ENCODE assay signal across 9 mouse cellular contexts in the genomic region with DNA sequence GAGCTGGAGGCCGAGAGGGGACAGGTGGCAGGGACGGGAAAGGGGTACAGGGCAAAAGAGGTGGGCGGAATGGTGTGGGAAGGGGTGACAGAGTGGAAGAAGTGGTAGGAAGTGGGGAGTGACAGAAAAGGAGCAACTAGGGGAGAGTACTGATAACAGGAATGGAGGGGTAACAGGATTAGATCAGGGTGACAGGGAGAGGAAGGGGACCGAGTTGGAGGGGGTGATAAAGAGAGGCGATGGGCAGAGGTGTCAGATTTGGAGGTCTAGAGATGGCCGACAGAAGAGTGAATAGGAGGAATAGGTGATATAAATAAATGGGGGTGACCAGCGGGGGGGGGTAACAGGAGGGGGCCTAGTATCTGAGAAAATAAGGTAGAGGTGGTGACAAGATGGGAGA. TPM values are rescaled to one million over a fixed set of nuclear protein-coding genes. Genes with fewer than 3 reads are reported as not detected.
A peak's percentile ranks its signal among the peaks of the same experiment; 100 is the strongest.
DNase-seq lines count a peak whose midpoint lies in the region; ATAC-seq and TF ChIP-seq lines count a peak whose summit lies in the region.
"Had no signal": no experiment of that assay in that cellular context is flagged by ENCODE, and none has a peak within 500 bp of the region (broad histone marks: within the 10 kb centered on the region; RNA-seq: fewer than 3 reads in every experiment).

No protein-coding gene starts in this region.

- H3K36me3 ChIP-seq in embryonic facial prominence, embryonic 10.5 days (replicated peaks) = peaks cover 28% of the 10 kb centered on the region
- peaks cover 22% of the 10 kb centered on the region; the same call in 1 of the 2 replicates for H3K36me3 ChIP-seq in hindbrain, embryonic 16.5 days (ENCODE audit: control insufficient read depth, insufficient read depth, low read length)
- peaks cover 26% of the 10 kb centered on the region for H3K36me3 ChIP-seq in midbrain, embryonic 16.5 days (ENCODE audit: control insufficient read depth, insufficient read depth, low read length)

- no peak for TF ChIP-seq CTCF in layer of hippocampus, adult 2 months (conservative IDR thresholded peaks at IDR 0.05)

- intact Hi-C loops in left cerebral cortex, postnatal 4 days (cut with DNase I) = no loop called here

- peaks cover 52% of the 10 kb centered on the region for H3K4me1 ChIP-seq in embryonic facial prominence, embryonic 10.5 days
- H3K4me1 ChIP-seq in hindbrain, embryonic 16.5 days (ENCODE audit: control insufficient read depth, insufficient read depth, low read depth, low read length) = peaks cover 20% of the 10 kb centered on the region
- peaks cover 27% of the 10 kb centered on the region for H3K4me1 ChIP-seq in midbrain, embryonic 16.5 days (ENCODE audit: control insufficient read depth, insufficient read depth, low read length)

- H3K9me3 ChIP-seq in embryonic facial prominence, embryonic 10.5 days = no peaks in the 10 kb centered on the region
- H3K9me3 ChIP-seq in hindbrain, embryonic 16.5 days (ENCODE audit: control insufficient read depth, low read length) = no peaks in the 10 kb centered on the region
- no peaks in the 10 kb centered on the region for H3K9me3 ChIP-seq in midbrain, embryonic 16.5 days (replicated peaks; ENCODE audit: control insufficient read depth, low read length, poor library complexity, severe bottlenecking)

- 6% methylated on average over 7 of the region's 7 CpGs for WGBS in embryonic facial prominence, embryonic 10.5 days
- WGBS in hindbrain, embryonic 16.5 days = 2% methylated on average over 7 of the region's 7 CpGs
- 2% methylated on average over 7 of the region's 7 CpGs for WGBS in midbrain, embryonic 16.5 days

- peak in 1 of 2 experiments; percentile 12 for DNase-seq in layer of hippocampus, adult 2 months (ENCODE audit: low spot score in 2 of 2)
- no peak for DNase-seq in layer of hippocampus, adult 9-10 months (ENCODE audit: low spot score)
- DNase-seq in embryonic facial prominence, embryonic 10.5 days (ENCODE audit: low spot score) = no peak
- DNase-seq in left cerebral cortex, postnatal 4 days = no peak
- DNase-seq in urinary bladder, postnatal 36 days (ENCODE audit: low spot score in 2 of 2) = no peak
- no peak for DNase-seq in thymus, postnatal 0 days (ENCODE audit: low spot score)

- ATAC-seq in hindbrain, embryonic 16.5 days = no peak
- ATAC-seq in midbrain, embryonic 16.5 days = no peak

- H3K4me2 ChIP-seq in hindbrain, embryonic 16.5 days (ENCODE audit: low read length) = peak overlapping the region; percentile 68
- peak overlapping the region; percentile 71 for H3K4me2 ChIP-seq in midbrain, embryonic 16.5 days (ENCODE audit: low read length)

- peak overlapping the region; percentile 77 for H3K4me3 ChIP-seq in layer of hippocampus, adult 2 months
- H3K4me3 ChIP-seq in embryonic facial prominence, embryonic 10.5 days = peak overlapping the region; percentile 89
- H3K4me3 ChIP-seq in hindbrain, embryonic 16.5 days (ENCODE audit: low read length) = peak overlapping the region; percentile 83
- H3K4me3 ChIP-seq in midbrain, embryonic 16.5 days (ENCODE audit: low read depth, low read length) = peak overlapping the region; percentile 86

- H3K9ac ChIP-seq in hindbrain, embryonic 16.5 days (ENCODE audit: low read depth, low read length) = peak overlapping the region; percentile 92
- H3K9ac ChIP-seq in midbrain, embryonic 16.5 days (ENCODE audit: low read depth, low read length) = peak overlapping the region; percentile 95

- H3K27ac ChIP-seq in layer of hippocampus, adult 2 months = peak overlapping the region; percentile 95
- H3K27ac ChIP-seq in embryonic facial prominence, embryonic 10.5 days (replicated peaks) = peak overlapping the region; percentile 96
- peak overlapping the region; percentile 87 for H3K27ac ChIP-seq in hindbrain, embryonic 16.5 days (ENCODE audit: low read depth, low read length)
- H3K27ac ChIP-seq in midbrain, embryonic 16.5 days (ENCODE audit: low read length) = peak overlapping the region; percentile 85

- H3K27me3 ChIP-seq in embryonic facial prominence, embryonic 10.5 days (replicated peaks; ENCODE audit: low read depth, poor library complexity, severe bottlenecking) = no peaks in the 10 kb centered on the region; the same call in 1 of the 2 replicates
- H3K27me3 ChIP-seq in hindbrain, embryonic 16.5 days (replicated peaks; ENCODE audit: control insufficient read depth, insufficient read depth, low read length) = no peaks in the 10 kb centered on the region; the same call in none of the 2 replicates
- no peaks in the 10 kb centered on the region for H3K27me3 ChIP-seq in midbrain, embryonic 16.5 days (ENCODE audit: control insufficient read depth, insufficient read depth, low read depth, low read length)

RNA-seq across cellular contexts. Expression of a gene that starts 1.1 kb away (rescaled TPM):
- 100 to 1,000 TPM; 218 to 225 TPM for total RNA-seq in layer of hippocampus, adult 2 months (2021)
- 17.1 and 21.4 TPM in 2 replicates for polyA plus RNA-seq in embryonic facial prominence, embryonic 10.5 days (2016; fragmentation: Nextera tagmentation; extraction: Ambion mirVana)
- polyA plus RNA-seq in hindbrain, embryonic 16.5 days (2015; fragmentation: Nextera tagmentation; extraction: Ambion mirVana) = 31.0 and 36.4 TPM in 2 replicates
- polyA plus RNA-seq in midbrain, embryonic 16.5 days (2015; fragmentation: Nextera tagmentation; extraction: Ambion mirVana) = 33.8 and 38.8 TPM in 2 replicates
- total RNA-seq in left cerebral cortex, postnatal 4 days (2021) = 100 to 1,000 TPM; 324 to 333 TPM
- 28.4 and 37.2 TPM in 2 replicates for polyA plus RNA-seq in thymus, postnatal 0 days (2015; fragmentation: Nextera tagmentation; extraction: Ambion mirVana)

RNA-seq across cellular contexts. Expression of a gene that starts 18.0 kb away (rescaled TPM):
- total RNA-seq in layer of hippocampus, adult 2 months (2021) = 10 to 100 TPM; 40.3 to 45.1 TPM
- polyA plus RNA-seq in embryonic facial prominence, embryonic 10.5 days (2016; fragmentation: Nextera tagmentation; extraction: Ambion mirVana) = 10.9 and 11.5 TPM in 2 replicates
- polyA plus RNA-seq in hindbrain, embryonic 16.5 days (2015; fragmentation: Nextera tagmentation; extraction: Ambion mirVana) = 3.7 and 4.3 TPM in 2 replicates
- 2.3 and 2.8 TPM in 2 replicates for polyA plus RNA-seq in midbrain, embryonic 16.5 days (2015; fragmentation: Nextera tagmentation; extraction: Ambion mirVana)
- total RNA-seq in left cerebral cortex, postnatal 4 days (2021) = 10 to 100 TPM; 29.4 to 36.1 TPM
- 4.5 and 6.4 TPM in 2 replicates for polyA plus RNA-seq in thymus, postnatal 0 days (2015; fragmentation: Nextera tagmentation; extraction: Ambion mirVana)

RNA-seq across cellular contexts. Expression of a gene that starts 29.2 kb away (rescaled TPM):
- total RNA-seq in layer of hippocampus, adult 2 months (2021) = 10 to 100 TPM; 16.9 to 21.0 TPM
- 281 and 301 TPM in 2 replicates for polyA plus RNA-seq in embryonic facial prominence, embryonic 10.5 days (2016; fragmentation: Nextera tagmentation; extraction: Ambion mirVana)
- 566 and 571 TPM in 2 replicates for polyA plus RNA-seq in hindbrain, embryonic 16.5 days (2015; fragmentation: Nextera tagmentation; extraction: Ambion mirVana)
- polyA plus RNA-seq in midbrain, embryonic 16.5 days (2015; fragmentation: Nextera tagmentation; extraction: Ambion mirVana) = 672 and 703 TPM in 2 replicates
- total RNA-seq in left cerebral cortex, postnatal 4 days (2021) = 100 to 1,000 TPM; 234 to 250 TPM
- 142 TPM in 2 replicates for polyA plus RNA-seq in thymus, postnatal 0 days (2015; fragmentation: Nextera tagmentation; extraction: Ambion mirVana)

RNA-seq across cellular contexts. Expression of a gene that starts 30.9 kb away (rescaled TPM):
- 100 to 1,000 TPM; 206 to 220 TPM for total RNA-seq in layer of hippocampus, adult 2 months (2021)
- 10.6 and 10.7 TPM in 2 replicates for polyA plus RNA-seq in embryonic facial prominence, embryonic 10.5 days (2016; fragmentation: Nextera tagmentation; extraction: Ambion mirVana)
- polyA plus RNA-seq in hindbrain, embryonic 16.5 days (2015; fragmentation: Nextera tagmentation; extraction: Ambion mirVana) = 13.0 and 16.4 TPM in 2 replicates
- 16.2 and 17.8 TPM in 2 replicates for polyA plus RNA-seq in midbrain, embryonic 16.5 days (2015; fragmentation: Nextera tagmentation; extraction: Ambion mirVana)
- 100 to 1,000 TPM; 195 to 197 TPM for total RNA-seq in left cerebral cortex, postnatal 4 days (2021)
- 16.7 and 17.5 TPM in 2 replicates for polyA plus RNA-seq in thymus, postnatal 0 days (2015; fragmentation: Nextera tagmentation; extraction: Ambion mirVana)

RNA-seq across cellular contexts. Expression of a gene that starts 32.6 kb away (rescaled TPM):
- not detected for total RNA-seq in layer of hippocampus, adult 2 months (2021)
- polyA plus RNA-seq in embryonic facial prominence, embryonic 10.5 days (2016; fragmentation: Nextera tagmentation; extraction: Ambion mirVana) = 0.82 and 0.88 TPM in 2 replicates
- 4.7 and 4.8 TPM in 2 replicates for polyA plus RNA-seq in hindbrain, embryonic 16.5 days (2015; fragmentation: Nextera tagmentation; extraction: Ambion mirVana)
- polyA plus RNA-seq in midbrain, embryonic 16.5 days (2015; fragmentation: Nextera tagmentation; extraction: Ambion mirVana) = 4.3 and 5.6 TPM in 2 replicates
- total RNA-seq in left cerebral cortex, postnatal 4 days (2021) = under 1 TPM; 0.52 to 0.87 TPM
- polyA plus RNA-seq in thymus, postnatal 0 days (2015; fragmentation: Nextera tagmentation; extraction: Ambion mirVana) = 0.22 and 0.23 TPM in 2 replicates
- total RNA-seq: hematopoietic stem cell, adult 5-6 weeks had no signal
